Mouse (Mus musculus): ENCODE measurements around the gene Neurod2.
A peak's percentile ranks its signal among the peaks of the same experiment; 100 is the strongest.

The Neurod2 gene

GRCm38 (mm10) chr11:98318421-98319116 is 10.9 kb downstream of the Neurod2 start:
- DNase-seq (ENCODE audit: low spot score in 2 of 2): no peak

- no peak for DNase-seq (ENCODE audit: low spot score in 2 of 2)
Measured at GRCm38 (mm10) chr11:98317479-98317878, 12.0 kb downstream of the Neurod2 start.

GRCm38 (mm10) chr11:98313790-98314323 is 15.6 kb downstream of the Neurod2 start:
- DNase-seq (ENCODE audit: low spot score in 2 of 2): peak in 1 of 2 experiments; percentile 75

GRCm38 (mm10) chr11:98298484-98299205 is 30.8 kb downstream of the Neurod2 start:
- DNase-seq (ENCODE audit: low spot score in 2 of 2): no peak

GRCm38 (mm10) chr11:98297778-98298177 is 31.7 kb downstream of the Neurod2 start:
- no peak for DNase-seq (ENCODE audit: low spot score in 2 of 2)

- DNase-seq (ENCODE audit: low spot score in 2 of 2): no peak
Measured at GRCm38 (mm10) chr11:98296916-98297315, 32.5 kb downstream of the Neurod2 start.

GRCm38 (mm10) chr11:98296277-98296676 is 33.2 kb downstream of the Neurod2 start:
- DNase-seq (ENCODE audit: low spot score in 2 of 2): peak in 1 of 2 experiments; percentile 30

- DNase-seq (ENCODE audit: low spot score in 2 of 2): no peak
Measured at GRCm38 (mm10) chr11:98295013-98295585, 34.3 kb downstream of the Neurod2 start.

GRCm38 (mm10) chr11:98294188-98295012 is 35.0 kb downstream of the Neurod2 start:
- peak; percentile 61 to 68 for DNase-seq (ENCODE audit: low spot score in 2 of 2)

GRCm38 (mm10) chr11:98293070-98293469 is 36.4 kb downstream of the Neurod2 start:
- no peak for DNase-seq (ENCODE audit: low spot score in 2 of 2)

GRCm38 (mm10) chr11:98290906-98291305 is 38.5 kb downstream of the Neurod2 start:
- DNase-seq (ENCODE audit: low spot score in 2 of 2): no peak

GRCm38 (mm10) chr11:98289873-98290272 is 39.6 kb downstream of the Neurod2 start:
- peak in 1 of 2 experiments; percentile 29 for DNase-seq (ENCODE audit: low spot score in 2 of 2)

GRCm38 (mm10) chr11:98287961-98288360 is 41.5 kb downstream of the Neurod2 start:
- DNase-seq (ENCODE audit: low spot score in 2 of 2): no peak

- no peak for DNase-seq (ENCODE audit: low spot score in 2 of 2)
Measured at GRCm38 (mm10) chr11:98287531-98287930, 41.9 kb downstream of the Neurod2 start.

- no peak for DNase-seq (ENCODE audit: low spot score in 2 of 2)
Measured at GRCm38 (mm10) chr11:98285368-98285767, 44.1 kb downstream of the Neurod2 start.

- no peak for DNase-seq (ENCODE audit: low spot score in 2 of 2)
Measured at GRCm38 (mm10) chr11:98284230-98284629, 45.2 kb downstream of the Neurod2 start.

- no peak for DNase-seq (ENCODE audit: low spot score in 2 of 2)
Measured at GRCm38 (mm10) chr11:98283740-98284139, 45.7 kb downstream of the Neurod2 start.

Data from right cerebral cortex, postnatal 36 days (tissue).